Mouse (Mus musculus) neural tube, embryonic 12.5 days (tissue): ENCODE data around the gene March1. TPM values are rescaled to one million over a fixed set of nuclear protein-coding genes. Genes with fewer than 3 reads are reported as not detected.

Experiments
- ATAC-seq: fragments of 200-750 bp; cut with Nextera tagmentation; 2 replicates; pipeline ENCODE4 v1.8.0; 2017; ENCODE audit warnings: low read depth, mild to moderate bottlenecking, moderate TSS enrichment, moderate library complexity; ENCODE audit not compliant: low FRiP score
- H3K27ac ChIP-seq: fragments of 300-500 bp; sonication (generic); 2 replicates; pipeline ENCODE4 v1.5.1; 2016
- H3K27me3 ChIP-seq: fragments of 300-500 bp; sonication (generic); replicated peaks from 2 replicates; pipeline ENCODE4 v1.6.1; 2016; ENCODE audit warnings: mild to moderate bottlenecking
- H3K36me3 ChIP-seq: fragments of 300-500 bp; sonication (generic); 2 replicates; pipeline ENCODE4 v1.6.1; 2016; ENCODE audit warnings: mild to moderate bottlenecking
- H3K4me1 ChIP-seq: fragments of 300-500 bp; sonication (generic); 2 replicates; pipeline ENCODE4 v1.6.1; 2016
- H3K4me2 ChIP-seq: fragments of 300-500 bp; sonication (generic); replicated peaks from 2 replicates; pipeline ENCODE4 v1.6.1; 2016; ENCODE audit warnings: mild to moderate bottlenecking
- H3K4me3 ChIP-seq: fragments of 300-500 bp; sonication (generic); 2 replicates; pipeline ENCODE4 v1.5.1; 2016
- H3K9ac ChIP-seq: fragments of 300-500 bp; sonication (generic); 2 replicates; pipeline ENCODE4 v1.6.1; 2016; ENCODE audit warnings: mild to moderate bottlenecking
- H3K9me3 ChIP-seq: fragments of 300-500 bp; sonication (generic); 2 replicates; pipeline ENCODE4 v1.6.1; 2016; ENCODE audit warnings: mild to moderate bottlenecking
- WGBS: fragments of 180-500 bp; shearing (Covaris S2); methylation state at CpG from one replicate; pipeline ENCODE4 v1.1.7; 2016; 5-methylcytosine and 5-hydroxymethylcytosine counted together
- polyA plus RNA-seq: library from polyadenylated mRNA; unstranded; fragments of >200 nt; fragmentation: Nextera tagmentation; extraction: Ambion mirVana; gene quantifications from 2 replicates; pipeline ENCODE4 v1.2.1, GENCODE M21; 2016

Gene March1
- polyA plus RNA-seq, 1 experiment from 2014 or later = 9.5 TPM

DNA sequence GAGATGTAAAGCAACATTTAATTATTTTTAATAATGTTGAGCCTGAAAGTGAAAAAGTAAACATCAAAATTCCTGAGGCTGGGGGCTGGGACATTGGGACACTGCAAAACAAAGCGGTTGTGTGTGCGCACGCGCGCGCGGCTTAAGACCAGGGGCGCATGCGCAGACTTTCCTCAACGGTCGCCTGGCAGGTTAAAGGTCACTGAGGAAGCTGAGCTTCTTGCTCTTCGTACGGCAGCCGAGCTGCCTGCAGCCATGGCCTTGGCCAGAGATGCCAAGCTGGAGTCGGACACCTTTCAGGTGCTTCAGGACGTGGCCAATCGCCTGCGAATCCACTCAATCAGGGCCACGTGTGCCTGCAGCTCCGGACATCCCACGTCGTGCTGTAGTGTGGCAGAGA lies 893.8 kb downstream of the March1 start, which contains the start of gene Tktl2:
Tktl2 (plus strand) TSS at position 220 of the 400 bp plus-strand sequence.
- 95% methylated on average over 22 of the region's 22 CpGs for WGBS

DNA sequence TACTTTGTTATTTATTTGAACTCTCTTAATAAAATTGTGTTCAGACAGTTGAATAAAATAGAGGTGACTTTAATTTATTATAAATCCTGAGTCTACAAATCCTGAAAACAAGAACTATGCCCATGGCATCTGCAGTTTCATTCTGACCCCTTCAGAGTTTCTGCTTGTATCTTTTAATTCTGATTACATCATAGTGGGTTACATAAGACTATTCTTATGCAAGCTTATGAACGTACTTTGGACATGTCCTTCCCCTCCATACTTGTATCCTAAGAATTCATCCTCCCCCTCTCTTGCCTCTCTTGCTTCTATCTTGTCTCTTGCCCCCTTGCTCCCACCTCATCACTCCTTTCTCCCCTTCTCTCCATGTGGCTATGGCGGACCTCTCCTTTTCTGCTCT lies 901.4 kb downstream of the March1 start:
- WGBS = 88% methylated on average over 2 of the region's 2 CpGs

More for the DNA sequence above, 893.8 kb downstream of the March1 start, which contains the start of gene Tktl2:
- ATAC-seq = no peak
- Histone ChIP-seq H3K36me3 (no peaks in the 10 kb centered on the region), H3K27ac (no peak within 1 kb of the TSS), H3K4me3 (no peak within 1 kb of the TSS), H3K9ac (no peak within 1 kb of the TSS), H3K27me3 (no peaks in the 10 kb centered on the region), H3K9me3 (no peaks in the 10 kb centered on the region), H3K4me2 (no peak within 1 kb of the TSS), H3K4me1 (no peaks in the 10 kb centered on the region)

DNA sequence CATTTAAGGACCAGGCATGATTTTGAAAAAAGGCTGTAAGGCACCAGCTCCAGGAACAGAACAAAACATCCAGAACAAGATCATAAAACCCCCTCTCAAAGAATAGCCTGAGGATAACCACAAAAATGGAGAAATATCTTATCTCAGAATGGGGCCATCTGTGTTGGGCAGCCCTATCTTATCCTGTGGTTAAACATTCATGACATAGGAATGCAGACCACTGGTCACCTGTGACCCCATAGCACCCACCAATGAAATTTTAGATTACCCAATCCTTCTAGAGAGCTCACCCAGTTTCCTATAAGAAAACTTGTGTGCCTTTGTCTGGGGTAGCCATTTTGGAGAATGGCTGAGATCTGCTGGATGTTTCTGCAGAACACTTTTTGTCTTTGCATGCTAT lies 902.9 kb downstream of the March1 start:
- H3K27ac ChIP-seq = no peak overlapping the region
- no peaks in the 10 kb centered on the region for H3K27me3 ChIP-seq
- no peak overlapping the region for H3K4me3 ChIP-seq
- ATAC-seq = no peak
- H3K9ac ChIP-seq = no peak overlapping the region
- H3K4me2 ChIP-seq = no peak overlapping the region
- no peaks in the 10 kb centered on the region for H3K36me3 ChIP-seq
- no peaks in the 10 kb centered on the region for H3K4me1 ChIP-seq
- H3K9me3 ChIP-seq = no peaks in the 10 kb centered on the region

More for the DNA sequence above, 901.4 kb downstream of the March1 start:
- H3K4me3 ChIP-seq = no peak overlapping the region
- no peaks in the 10 kb centered on the region for H3K4me1 ChIP-seq
- ATAC-seq = no peak
- H3K9me3 ChIP-seq = no peaks in the 10 kb centered on the region
- no peak overlapping the region for H3K27ac ChIP-seq
- no peaks in the 10 kb centered on the region for H3K36me3 ChIP-seq
- no peaks in the 10 kb centered on the region for H3K27me3 ChIP-seq
- no peak overlapping the region for H3K9ac ChIP-seq
- H3K4me2 ChIP-seq = no peak overlapping the region
